Mouse (Mus musculus): ENCODE measurements around the gene Sms. TPM values are rescaled to one million over a fixed set of nuclear protein-coding genes. Genes with fewer than 3 reads are reported as not detected.

The Sms gene
- polyA plus RNA-seq, 1 experiment from 2014 or later, result 75.0 TPM

DNA sequence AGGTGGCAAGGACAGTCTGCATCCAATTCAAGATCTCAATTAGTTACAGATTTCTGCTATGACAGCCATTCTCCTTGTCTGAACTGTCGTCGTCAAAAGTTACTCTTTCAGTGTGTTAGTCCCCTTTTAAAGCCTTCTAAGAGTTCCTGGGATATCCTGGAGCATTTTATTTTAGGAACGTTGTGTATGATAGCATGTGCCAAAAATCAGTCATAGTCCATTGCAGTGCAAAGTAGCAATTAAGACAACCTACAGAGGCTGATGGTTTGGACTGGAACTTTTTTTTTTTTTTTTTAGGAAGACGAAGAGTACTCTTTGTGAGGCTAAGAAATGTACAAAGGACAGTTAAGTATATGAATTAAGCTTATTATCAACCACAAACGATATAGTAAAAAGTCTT, 76.9 kb downstream of the Sms start, which contains the start of gene Phex:
Gene Phex, minus strand, starts transcription at position 101 of the 400 bp plus-strand sequence.
- Histone ChIP-seq H3K4me1 (replicated peaks; ENCODE audit: insufficient read depth, low read length) (no peaks in the 10 kb centered on the region), H3K9me3 (replicated peaks; ENCODE audit: low read length) (no peaks in the 10 kb centered on the region), H3K4me3 (replicated peaks; ENCODE audit: low read depth, low read length) (no peak within 1 kb of the TSS), H3K27ac (no peak within 1 kb of the TSS), H3K4me2 (ENCODE audit: low read length) (no peak within 1 kb of the TSS), H3K36me3 (ENCODE audit: insufficient read depth, low read length) (no peaks in the 10 kb centered on the region), H3K27me3 (ENCODE audit: insufficient read depth, low read length) (no peaks in the 10 kb centered on the region), H3K9ac (ENCODE audit: low read depth, low read length) (no peak within 1 kb of the TSS)
- DNase-seq (ENCODE audit: low spot score) (no peak), ATAC-seq (replicated peaks; ENCODE audit: low FRiP score, low read depth) (no peak)
- no peak for TF ChIP-seq CTCF (IDR thresholded peaks at IDR 0.05; ENCODE audit: low read depth)
- WGBS, result 63% methylated on average over 5 of the region's 5 CpGs

DNA sequence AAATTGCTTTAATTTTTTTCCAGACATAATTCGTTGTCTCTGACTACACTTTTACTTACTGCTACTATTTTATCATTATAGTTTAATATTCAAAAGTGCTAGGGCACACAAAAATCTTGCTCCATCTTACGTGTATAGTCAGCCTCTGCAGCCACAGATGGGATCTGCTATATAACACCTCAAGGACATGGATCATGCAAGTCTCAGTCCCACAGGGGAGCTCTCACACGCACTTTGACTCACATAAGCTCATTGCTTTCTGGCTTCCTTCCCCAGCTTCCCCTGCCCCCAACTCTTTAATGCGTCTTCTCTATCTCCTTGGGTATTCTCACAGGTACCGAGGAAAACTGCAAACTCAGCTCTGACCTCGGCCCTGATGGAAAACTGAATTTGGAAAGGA, 87.2 kb downstream of the Sms start:
- ATAC-seq (replicated peaks; ENCODE audit: low FRiP score, low read depth), result no peak
- Histone ChIP-seq H3K36me3 (ENCODE audit: insufficient read depth, low read length) (no peaks in the 10 kb centered on the region), H3K4me3 (replicated peaks; ENCODE audit: low read depth, low read length) (no peak overlapping the region), H3K27me3 (ENCODE audit: insufficient read depth, low read length) (no peaks in the 10 kb centered on the region), H3K9ac (ENCODE audit: low read depth, low read length) (no peak overlapping the region), H3K9me3 (replicated peaks; ENCODE audit: low read length) (no peaks in the 10 kb centered on the region), H3K4me1 (replicated peaks; ENCODE audit: insufficient read depth, low read length) (no peaks in the 10 kb centered on the region), H3K4me2 (ENCODE audit: low read length) (no peak overlapping the region), H3K27ac (no peak overlapping the region)
- no peak for DNase-seq (ENCODE audit: low spot score)
- no peak for TF ChIP-seq CTCF (IDR thresholded peaks at IDR 0.05; ENCODE audit: low read depth)
- 60% methylated on average over 6 of the region's 6 CpGs for WGBS

Other genes with a start within 250 kb of the Sms start
- gene Phex, start 77.0 kb downstream of the Sms start, polyA plus RNA-seq (2015; fragmentation: Nextera tagmentation; extraction: Ambion mirVana), result 0.66 and 0.99 TPM in 2 replicates
- 2.6 TPM in 2 replicates for gene Yy2, start 76.7 kb upstream of the Sms start, polyA plus RNA-seq (2015; fragmentation: Nextera tagmentation; extraction: Ambion mirVana)
- 14.2 and 16.8 TPM in 2 replicates for gene Mbtps2, start 106.4 kb upstream of the Sms start, polyA plus RNA-seq (2015; fragmentation: Nextera tagmentation; extraction: Ambion mirVana)
- 11.6 and 12.6 TPM in 2 replicates for gene Smpx, start 206.6 kb upstream of the Sms start, polyA plus RNA-seq (2015; fragmentation: Nextera tagmentation; extraction: Ambion mirVana)